Mouse (Mus musculus): ENCODE measurements around the gene Pam16. TPM values are rescaled to one million over a fixed set of nuclear protein-coding genes. Genes with fewer than 3 reads are reported as not detected.
A peak's percentile ranks its signal among the peaks of the same experiment; 100 is the strongest.

The Pam16 gene
- polyA plus RNA-seq, 1 experiment from 2014 or later, result 57.2 TPM

- ATAC-seq, result no peak
- in situ Hi-C loops (cut with MboI; ENCODE audit: low pct_unique_long_range_greater_than_20kb), result no loop called here
- no peak for DNase-seq (ENCODE audit: low read depth, low spot score)
- POLR2A ChIA-PET, result no interaction called here
- no peaks in the 10 kb centered on the region for H3K27me3 ChIP-seq
- no peak for TF ChIP-seq CTCF (IDR thresholded peaks at IDR 0.05)
- CTCF ChIA-PET, result interaction anchor here (0.9 to 2.1 kb wide), 4 partner anchors 9 to 19 kb away, joined by 3 to 6 read pairs (median 4); no protein-coding TSS in a partner anchor
These were observed 23.7 kb upstream of the Pam16 start for GRCm38 (mm10) chr16:4648416-4649023.

GRCm38 (mm10) chr16:4647651-4648141 is 22.9 kb upstream of the Pam16 start:
- ChIA-PET POLR2A (interaction anchor here (0.7 kb wide), 1 partner anchor 238 kb away, joined by 3 read pairs; no protein-coding TSS in a partner anchor), CTCF (interaction anchor here (1.2 to 2.1 kb wide), 2 partner anchors 10 to 20 kb away, joined by 4 to 6 read pairs; no protein-coding TSS in a partner anchor)
- no peak for ATAC-seq
- in situ Hi-C loops (cut with MboI; ENCODE audit: low pct_unique_long_range_greater_than_20kb), result no loop called here
- no peak for TF ChIP-seq CTCF (IDR thresholded peaks at IDR 0.05)
- H3K27me3 ChIP-seq, result no peaks in the 10 kb centered on the region
- no peak for DNase-seq (ENCODE audit: low read depth, low spot score)

DNA sequence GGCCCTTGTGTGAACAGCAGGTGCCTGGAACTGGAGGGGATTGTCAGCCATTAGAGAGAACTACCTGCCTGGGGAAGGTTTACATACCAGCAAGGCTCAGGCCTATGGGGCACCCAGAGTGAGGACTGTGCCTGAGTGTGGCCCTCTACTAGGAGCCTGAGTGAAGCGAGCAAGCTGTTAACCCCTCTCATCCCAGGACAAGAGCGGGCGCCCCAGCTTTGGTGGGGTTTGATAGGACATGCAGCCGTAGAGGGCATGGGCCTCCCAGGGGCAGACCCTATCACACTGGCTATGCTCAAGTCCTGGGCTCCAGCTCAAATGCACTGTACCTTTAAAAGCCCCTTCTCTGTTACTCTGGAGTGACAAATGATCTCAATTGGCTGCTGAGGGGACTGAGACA is 22.0 kb upstream of the Pam16 start:
- CTCF ChIA-PET, result interaction anchor here (2.4 to 2.6 kb wide), 2 partner anchors 8 to 20 kb away, joined by 12 to 16 read pairs; no protein-coding TSS in a partner anchor
- ATAC-seq (no peak), DNase-seq (ENCODE audit: low read depth, low spot score) (no peak)
- TF ChIP-seq CTCF (IDR thresholded peaks at IDR 0.05), result no peak
- in situ Hi-C loops (cut with MboI; ENCODE audit: low pct_unique_long_range_greater_than_20kb), result no loop called here
- POLR2A ChIA-PET, result interaction anchor here (1.7 kb wide), 1 partner anchor 13 kb away, joined by 8 read pairs; no protein-coding TSS in a partner anchor
- no peaks in the 10 kb centered on the region for H3K27me3 ChIP-seq

DNA sequence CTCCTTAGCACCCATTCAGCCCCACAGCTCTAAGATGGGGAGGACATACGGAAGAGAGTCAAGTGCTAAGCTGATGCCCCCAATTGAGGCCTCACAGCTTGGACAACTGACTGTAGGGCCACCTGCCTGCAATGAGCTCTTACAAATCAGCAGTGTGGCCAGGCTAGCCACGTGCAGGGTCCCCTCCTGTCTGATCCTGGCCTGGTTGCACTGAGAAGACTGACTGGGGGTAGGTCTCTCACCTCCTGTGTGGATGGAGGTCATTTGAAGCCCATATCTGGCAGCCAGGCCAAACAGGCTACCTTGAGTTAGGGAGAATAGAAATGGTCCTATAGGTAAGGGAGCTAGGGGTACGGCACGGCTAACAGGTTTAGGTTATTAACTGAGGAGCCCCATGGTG is 21.1 kb upstream of the Pam16 start:
- TF ChIP-seq CTCF (IDR thresholded peaks at IDR 0.05), result no peak
- ATAC-seq, result no peak
- in situ Hi-C loops (cut with MboI; ENCODE audit: low pct_unique_long_range_greater_than_20kb), result no loop called here
- ChIA-PET POLR2A (interaction anchor here (1.7 kb wide), 1 partner anchor 13 kb away, joined by 8 read pairs; no protein-coding TSS in a partner anchor), CTCF (interaction anchor here (0.7 to 2.8 kb wide), 5 partner anchors 9 to 88 kb away, joined by 3 to 16 read pairs (median 12); no protein-coding TSS in a partner anchor)
- H3K27me3 ChIP-seq, result no peaks in the 10 kb centered on the region
- DNase-seq (ENCODE audit: low read depth, low spot score), result no peak

DNA sequence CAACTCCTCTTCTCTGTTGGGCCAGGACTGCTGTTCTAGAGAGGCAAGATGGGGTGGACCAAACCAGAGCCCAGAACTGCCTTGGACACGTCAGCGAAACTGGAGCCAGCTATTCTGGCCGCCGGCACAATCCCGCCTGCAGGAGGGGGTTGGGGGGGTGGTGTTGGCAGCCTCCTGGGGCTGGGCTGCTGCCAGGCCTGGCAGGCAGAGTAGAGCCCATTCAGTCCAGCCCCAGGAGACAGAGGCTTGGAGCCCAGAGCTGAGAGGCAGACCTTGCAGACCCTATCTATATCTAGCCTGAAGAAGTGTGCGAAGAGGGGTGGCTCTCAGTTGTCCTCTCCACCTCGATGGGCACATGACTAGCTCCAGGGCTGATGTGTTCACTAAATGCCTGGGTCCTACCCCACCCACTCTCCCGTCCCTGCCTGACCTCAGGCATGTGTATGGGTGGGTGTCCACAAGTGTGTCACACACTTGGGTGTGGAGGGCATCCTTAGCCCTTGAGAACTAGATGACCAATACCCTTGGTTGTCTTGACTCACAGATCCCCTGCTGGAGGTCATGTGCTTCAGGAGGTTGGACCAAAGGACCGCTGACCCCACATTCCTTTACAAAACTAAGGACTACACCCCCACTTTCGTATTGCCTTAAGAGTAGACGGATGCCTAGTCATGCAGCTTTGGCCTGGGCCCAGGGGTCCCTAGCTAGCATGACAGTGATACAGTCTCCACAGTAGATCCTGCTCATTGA is 19.1 kb upstream of the Pam16 start:
- in situ Hi-C loops (cut with MboI; ENCODE audit: low pct_unique_long_range_greater_than_20kb), result no loop called here
- peak; percentile 12 for ATAC-seq
- peak; percentile 76 for DNase-seq (ENCODE audit: low read depth, low spot score)
- H3K27me3 ChIP-seq, result no peaks in the 10 kb centered on the region
- CTCF ChIA-PET, result interaction anchor here (1.5 to 2.8 kb wide), 5 partner anchors 11 to 23 kb away, joined by 4 to 15 read pairs (median 14); no protein-coding TSS in a partner anchor
- TF ChIP-seq CTCF (IDR thresholded peaks at IDR 0.05), result no peak
- POLR2A ChIA-PET, result interaction anchor here (0.9 to 4.7 kb wide), 5 partner anchors 8 to 120 kb away, joined by 3 to 28 read pairs (median 4); no protein-coding TSS in a partner anchor

GRCm38 (mm10) chr16:4642937-4643336 is 18.1 kb upstream of the Pam16 start:
- CTCF ChIA-PET, result interaction anchor here (1.1 to 2.5 kb wide), 6 partner anchors 9 to 24 kb away, joined by 3 to 14 read pairs (median 7); no protein-coding TSS in a partner anchor
- TF ChIP-seq CTCF (IDR thresholded peaks at IDR 0.05), result no peak
- POLR2A ChIA-PET, result interaction anchor here (1.0 to 4.7 kb wide), 3 partner anchors 9 to 12 kb away, joined by 7 to 28 read pairs (median 11); no protein-coding TSS in a partner anchor
- in situ Hi-C loops (cut with MboI; ENCODE audit: low pct_unique_long_range_greater_than_20kb), result no loop called here
- DNase-seq (ENCODE audit: low read depth, low spot score) (no peak), ATAC-seq (no peak)
- no peaks in the 10 kb centered on the region for H3K27me3 ChIP-seq

DNA sequence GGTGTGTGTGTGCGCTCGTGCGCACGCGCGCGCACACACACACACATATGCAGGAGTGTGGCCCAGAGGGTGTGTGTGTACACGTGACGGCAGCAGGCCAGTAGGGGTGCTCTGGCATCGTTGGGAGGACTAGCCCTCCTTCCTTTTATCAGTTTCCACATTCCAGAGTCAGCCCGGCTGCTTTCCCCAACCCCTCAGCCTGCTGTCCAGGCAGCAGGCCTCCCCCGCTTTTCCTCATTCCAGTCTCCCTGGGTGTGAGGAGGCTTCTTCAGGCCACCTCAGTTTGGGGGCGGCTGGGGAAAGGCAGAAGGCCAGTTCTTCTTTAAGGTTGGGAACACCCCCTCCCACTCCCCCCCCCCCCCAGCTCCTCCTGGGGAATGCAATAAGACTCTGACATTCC is 17.4 kb upstream of the Pam16 start:
- ChIA-PET POLR2A (interaction anchor here (1.0 to 4.7 kb wide), 2 partner anchors 8 to 13 kb away, joined by 7 to 28 read pairs; no protein-coding TSS in a partner anchor), CTCF (interaction anchor here (0.8 to 2.5 kb wide), 7 partner anchors 8 to 326 kb away, joined by 3 to 14 read pairs (median 6); no protein-coding TSS in a partner anchor)
- no peak for TF ChIP-seq CTCF (IDR thresholded peaks at IDR 0.05)
- in situ Hi-C loops (cut with MboI; ENCODE audit: low pct_unique_long_range_greater_than_20kb), result no loop called here
- ATAC-seq, result peak; percentile 17
- H3K27me3 ChIP-seq, result no peaks in the 10 kb centered on the region
- DNase-seq (ENCODE audit: low read depth, low spot score), result no peak

DNA sequence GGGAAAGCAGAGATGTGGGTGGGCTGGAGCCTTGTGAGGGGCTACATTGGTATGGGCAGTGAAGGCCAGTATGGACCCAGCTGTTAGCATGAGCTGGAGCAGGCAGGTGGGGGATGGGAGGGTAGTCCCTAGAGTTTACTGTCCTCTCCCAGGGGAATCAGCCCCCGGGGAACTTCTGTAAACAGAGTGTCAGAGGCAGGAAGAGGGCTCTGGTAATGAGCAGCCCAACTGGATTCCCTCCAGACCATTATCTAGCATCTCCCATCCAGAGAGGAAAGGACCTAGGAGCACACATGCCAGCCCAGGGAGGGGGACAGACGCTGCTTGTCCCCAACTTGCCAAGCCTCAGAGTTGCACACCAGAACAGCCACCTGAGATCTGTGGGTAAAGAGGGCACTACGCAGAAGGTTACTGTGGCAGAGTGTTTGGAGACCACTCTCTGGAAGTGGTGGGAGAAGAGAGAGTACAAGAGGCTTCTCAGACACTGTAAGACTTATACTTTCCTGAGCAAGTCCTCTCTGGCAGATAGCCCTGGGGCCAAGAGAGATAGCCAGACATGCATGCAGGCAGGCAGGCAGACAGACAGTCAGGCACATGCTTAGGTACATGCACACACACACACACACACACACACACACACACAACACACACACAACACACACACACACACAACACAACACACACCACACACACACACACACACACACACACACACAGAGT is 16.5 kb upstream of the Pam16 start:
- POLR2A ChIA-PET, result interaction anchor here (4.7 kb wide), 1 partner anchor 14 kb away, joined by 28 read pairs; no protein-coding TSS in a partner anchor
- TF ChIP-seq CTCF (IDR thresholded peaks at IDR 0.05), result no peak

GRCm38 (mm10) chr16:4640267-4641005 is 15.6 kb upstream of the Pam16 start:
- no peak for DNase-seq (ENCODE audit: low read depth, low spot score)
- POLR2A ChIA-PET, result interaction anchor here (4.7 kb wide), 1 partner anchor 15 kb away, joined by 28 read pairs; no protein-coding TSS in a partner anchor
- no peaks in the 10 kb centered on the region for H3K27me3 ChIP-seq
- in situ Hi-C loops (cut with MboI; ENCODE audit: low pct_unique_long_range_greater_than_20kb), result no loop called here
- CTCF ChIA-PET, result interaction anchor here (1.4 kb wide), 1 partner anchor 10 kb away, joined by 5 read pairs; no protein-coding TSS in a partner anchor
- ATAC-seq, result peak; percentile 17
- TF ChIP-seq CTCF (IDR thresholded peaks at IDR 0.05), result no peak

More for the DNA sequence above, 16.5 kb upstream of the Pam16 start:
- CTCF ChIA-PET, result interaction anchor here (0.8 to 1.8 kb wide), 3 partner anchors 8 to 325 kb away, joined by 3 to 8 read pairs (median 5); no protein-coding TSS in a partner anchor
- DNase-seq (ENCODE audit: low read depth, low spot score) (no peak), ATAC-seq (no peak)
- no peaks in the 10 kb centered on the region for H3K27me3 ChIP-seq
- in situ Hi-C loops (cut with MboI; ENCODE audit: low pct_unique_long_range_greater_than_20kb), result no loop called here
